Mouse (Mus musculus) embryo, embryonic 9.5 days (tissue): ENCODE data around the gene Specc1.
A peak's percentile ranks its signal among the peaks of the same experiment; 100 is the strongest.
"Not testable (repeated sequence)": the region's sequence is repeated elsewhere in the genome, so short reads cannot be mapped to it uniquely, and the experiment has no call there.

ENCODE experiments used
- DNase-seq: peaks from one replicate; pipeline ENCODE4 v3.0.0-alpha.2; 2017; ENCODE audit errors: extremely low spot score

Gene Specc1

GRCm38 (mm10) chr11:61956572-61957295 lies at the start of gene Specc1:
Gene Specc1, plus strand, starts transcription at chr11:61956763.
- peak; percentile 94 for DNase-seq

GRCm38 (mm10) chr11:61908315-61908714 lies 48.2 kb upstream of the Specc1 start:
- DNase-seq, result no peak

GRCm38 (mm10) chr11:61919702-61920101 lies 36.9 kb upstream of the Specc1 start:
- DNase-seq, result no peak

- no peak for DNase-seq
Measured at GRCm38 (mm10) chr11:61923309-61923708, 33.3 kb upstream of the Specc1 start.

- DNase-seq, result no peak
Measured at GRCm38 (mm10) chr11:61929323-61930097, 27.1 kb upstream of the Specc1 start.

GRCm38 (mm10) chr11:61930098-61930517 lies 26.5 kb upstream of the Specc1 start, which contains the start of gene Akap10:
Gene Akap10, minus strand, starts transcription at chr11:61930252.
- peak; percentile 94 for DNase-seq

- DNase-seq, result peak; percentile 4
Measured at GRCm38 (mm10) chr11:61930640-61931586, 25.6 kb upstream of the Specc1 start.

- no peak for DNase-seq
Measured at GRCm38 (mm10) chr11:61937761-61938160, 18.8 kb upstream of the Specc1 start.

GRCm38 (mm10) chr11:61942903-61943302 lies 13.7 kb upstream of the Specc1 start:
- no peak for DNase-seq

GRCm38 (mm10) chr11:61944417-61944816 lies 12.1 kb upstream of the Specc1 start:
- no peak for DNase-seq

- no peak for DNase-seq
Measured at GRCm38 (mm10) chr11:61946608-61947007, 10.0 kb upstream of the Specc1 start.

GRCm38 (mm10) chr11:61949315-61949714 lies 7.2 kb upstream of the Specc1 start:
- peak; percentile 69 for DNase-seq

- DNase-seq, result peak; percentile 79
Measured at GRCm38 (mm10) chr11:61950632-61951031, 5.9 kb upstream of the Specc1 start.

- DNase-seq, result no peak
Measured at GRCm38 (mm10) chr11:61955136-61955535, 1.4 kb upstream of the Specc1 start.

- DNase-seq, result no peak
Measured at GRCm38 (mm10) chr11:61955951-61956350, 612 bp upstream of the Specc1 start.

GRCm38 (mm10) chr11:61957296-61957813 lies 792 bp downstream of the Specc1 start:
- peak; percentile 26 for DNase-seq

GRCm38 (mm10) chr11:61958706-61959105 lies 2.1 kb downstream of the Specc1 start:
- DNase-seq, result not testable (repeated sequence)

- DNase-seq, result no peak
Measured at GRCm38 (mm10) chr11:61960096-61960495, 3.5 kb downstream of the Specc1 start.

GRCm38 (mm10) chr11:61962684-61963083 lies 6.1 kb downstream of the Specc1 start:
- DNase-seq, result no peak

GRCm38 (mm10) chr11:61963193-61963592 lies 6.6 kb downstream of the Specc1 start:
- DNase-seq, result no peak

GRCm38 (mm10) chr11:61964611-61965010 lies 8.0 kb downstream of the Specc1 start:
- no peak for DNase-seq

- DNase-seq, result no peak
Measured at GRCm38 (mm10) chr11:61967034-61967433, 10.5 kb downstream of the Specc1 start.
